Mouse (Mus musculus): ENCODE results near the gene Rbm17.

- TF ChIP-seq MEF2A (IDR thresholded peaks at IDR 0.05; ENCODE audit: extremely low read depth, insufficient replicate concordance, low read depth, low read length, poor library complexity, severe bottlenecking) (no peak), MAX (IDR thresholded peaks at IDR 0.05; ENCODE audit: low read length) (no peak), NRF1 (IDR thresholded peaks at IDR 0.05; ENCODE audit: insufficient read depth, low read depth, low read length, poor library complexity, severe bottlenecking) (no peak), CTCF (IDR thresholded peaks at IDR 0.05 in 2 of 3, conservative IDR thresholded peaks at IDR 0.05 in 1 of 3; ENCODE audit: control insufficient read depth in 1 of 3, insufficient read depth in 1 of 3, low read depth in 2 of 3, low read length in 3 of 3, poor library complexity in 1 of 3, severe bottlenecking in 1 of 3) (peak; percentile 63 to 78 (median 74)), EP300 (IDR thresholded peaks at IDR 0.05; ENCODE audit: low read depth in 1 of 2, low read length in 2 of 2) (peak in 1 of 2 experiments; percentile 13; a peak in 1 of 4 replicates), MAFK (IDR thresholded peaks at IDR 0.05; ENCODE audit: borderline replicate concordance, low read depth, low read length) (no peak), TCF12 (IDR thresholded peaks at IDR 0.05; ENCODE audit: low read depth, low read length) (0 out of 2 replicates have a peak, but pooled peaks have one; percentile 14), POLR2A (IDR thresholded peaks at IDR 0.05; ENCODE audit: control insufficient read depth in 1 of 2, insufficient read depth in 1 of 2, low read depth in 1 of 2, low read length in 2 of 2, poor library complexity in 1 of 2) (no peak), NELFE (IDR thresholded peaks at IDR 0.05; ENCODE audit: low read depth, low read length) (no peak), ZNF384 (IDR thresholded peaks at IDR 0.05; ENCODE audit: low read depth, low read length) (no peak)
These were observed 56.3 kb downstream of the Rbm17 start for GRCm38 (mm10) chr2:11547609-11548008.

All from MEL (cell line).